Mouse (Mus musculus) olfactory bulb, adult 2 months (tissue): ENCODE measurements at regions not wholly inside any gene's neighbourhood (a gene's known extent, or its start where the extent isn't known, plus 50 kb on each side); places are given as distances from the start of the nearest gene placed in this dataset.

Experiments
- CTCF ChIP-seq: fragments of 200-500 bp; IDR thresholded peaks from 2 replicates; pipeline ENCODE4 v1.5.1; 2012; ENCODE audit warnings: low read depth, mild to moderate bottlenecking, low read length, moderate library complexity; ENCODE audit not compliant: insufficient read depth
- POLR2A ChIP-seq: fragments of 200-500 bp; IDR thresholded peaks from 2 replicates; pipeline ENCODE4 v1.6.1; 2012; ENCODE audit warnings: mild to moderate bottlenecking, low read depth, low read length, moderate library complexity; ENCODE audit not compliant: insufficient read depth

DNA sequence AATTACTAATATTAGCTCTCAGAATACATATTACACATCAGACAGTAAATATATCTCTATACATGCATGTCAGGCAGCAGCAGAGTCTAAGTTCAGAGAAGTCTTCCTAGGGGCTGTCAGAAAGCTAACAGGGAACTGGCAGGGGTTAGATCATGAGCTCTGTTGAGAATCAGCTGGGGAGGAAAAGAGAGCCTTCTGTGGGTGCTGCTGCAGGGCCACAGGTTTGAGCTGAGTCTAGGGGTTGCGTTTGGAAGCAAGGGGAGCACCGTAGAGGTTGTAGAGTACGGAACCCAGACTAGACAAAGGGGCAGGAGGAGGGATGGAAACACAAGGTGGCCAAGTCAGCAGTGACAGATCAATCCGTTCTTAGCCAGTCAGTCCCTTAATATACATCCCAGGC, 106.2 kb upstream of the Egln3 start:
- TF ChIP-seq POLR2A (no peak), CTCF (no peak)
